Mouse (Mus musculus) midbrain, embryonic 11.5 days (tissue): Measurements from ENCODE around the gene Mtm1. TPM values are rescaled to one million over a fixed set of nuclear protein-coding genes. Genes with fewer than 3 reads are reported as not detected.

ENCODE experiments used
- ATAC-seq: fragments of 200-750 bp; cut with Nextera tagmentation; 2 replicates; pipeline ENCODE4 v1.8.0; 2017; ENCODE audit warnings: moderate TSS enrichment, moderate library complexity; ENCODE audit not compliant: low FRiP score
- DNase-seq: peaks from one replicate; pipeline ENCODE4 v3.0.0; 2015; ENCODE audit warnings: low spot score; ENCODE audit errors: missing footprints
- H3K27ac ChIP-seq: fragments of 300-500 bp; sonication (generic); 2 replicates; pipeline ENCODE4 v1.5.1; 2014; ENCODE audit warnings: low read depth, low read length
- H3K27me3 ChIP-seq: fragments of 300-500 bp; sonication (generic); 2 replicates; pipeline ENCODE4 v1.6.1; 2014; ENCODE audit warnings: mild to moderate bottlenecking, low read length, moderate library complexity, mixed read lengths; ENCODE audit not compliant: control insufficient read depth, insufficient read depth
- H3K36me3 ChIP-seq: fragments of 300-500 bp; sonication (generic); 2 replicates; pipeline ENCODE4 v1.6.1; 2014; ENCODE audit warnings: mild to moderate bottlenecking, low read length, moderate library complexity, mixed read lengths; ENCODE audit not compliant: control insufficient read depth, insufficient read depth
- H3K4me1 ChIP-seq: fragments of 300-500 bp; sonication (generic); 2 replicates; pipeline ENCODE4 v1.6.1; 2014; ENCODE audit warnings: low read length; ENCODE audit not compliant: control insufficient read depth, insufficient read depth
- H3K4me2 ChIP-seq: fragments of 300-500 bp; sonication (generic); 2 replicates; pipeline ENCODE4 v1.6.1; 2014; ENCODE audit warnings: mild to moderate bottlenecking, moderate library complexity
- H3K4me3 ChIP-seq: fragments of 300-500 bp; sonication (generic); 2 replicates; pipeline ENCODE4 v1.5.1; 2014; ENCODE audit warnings: low read depth, low read length
- H3K9ac ChIP-seq: fragments of 300-500 bp; sonication (generic); 2 replicates; pipeline ENCODE4 v1.6.1; 2014; ENCODE audit warnings: low read length
- H3K9me3 ChIP-seq: fragments of 300-500 bp; sonication (generic); 2 replicates; pipeline ENCODE4 v1.6.1; 2016; ENCODE audit warnings: low read length; ENCODE audit not compliant: control insufficient read depth
- WGBS: fragments of 180-500 bp; shearing (Covaris S2); extraction: QIAGEN DNeasy Blood & Tissue Kit; methylation state at CpG from one replicate; pipeline ENCODE4 v1.1.7; 2014; 5-methylcytosine and 5-hydroxymethylcytosine counted together
- polyA plus RNA-seq: library from polyadenylated mRNA; unstranded; fragments of >200 nt; fragmentation: Nextera tagmentation; extraction: Ambion mirVana; gene quantifications from 2 replicates; pipeline ENCODE4 v1.2.1, GENCODE M21; 2014

Mtm1 gene
- polyA plus RNA-seq, 1 experiment from 2014 or later = 4.4 TPM

DNA sequence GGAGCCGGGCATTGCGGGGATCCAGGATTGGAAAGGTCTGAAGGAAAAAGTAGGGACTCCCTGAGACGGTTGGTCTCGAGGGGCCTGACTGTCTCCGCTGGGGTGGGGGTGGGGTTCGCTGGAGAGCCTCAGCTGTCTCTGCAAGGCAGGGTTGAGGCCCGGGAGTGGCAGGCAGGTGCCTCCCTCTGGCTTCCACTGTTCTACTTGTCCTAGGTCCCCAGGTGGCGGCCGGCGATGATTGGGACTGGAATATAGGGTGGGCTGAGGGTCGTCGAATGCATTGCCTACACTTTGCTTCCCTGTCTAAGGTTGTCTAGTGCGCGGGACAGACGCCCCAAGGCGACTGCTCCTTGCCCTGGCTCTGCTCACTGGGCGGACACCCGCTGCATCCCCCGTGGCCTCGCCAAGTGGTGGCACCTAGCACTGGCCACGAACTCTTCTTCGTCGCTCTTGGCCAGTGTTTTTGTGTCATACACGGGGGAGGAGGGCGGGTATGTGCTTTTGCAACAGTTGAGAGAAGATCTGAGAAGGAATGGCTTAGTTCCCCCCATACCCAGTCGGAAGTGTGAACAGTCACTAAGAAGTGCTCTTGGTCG is 4.6 kb downstream of the Mtm1 start:
- peak overlapping the region; percentile 38 for H3K9ac ChIP-seq
- 21% methylated on average over 26 of the region's 27 CpGs for WGBS
- ATAC-seq (peak; percentile 89), DNase-seq (peak; percentile 86)
- H3K27ac ChIP-seq = no peak overlapping the region
- no peaks in the 10 kb centered on the region for H3K9me3 ChIP-seq
- no peaks in the 10 kb centered on the region for H3K4me1 ChIP-seq
- no peaks in the 10 kb centered on the region for H3K27me3 ChIP-seq
- H3K4me2 ChIP-seq = peak overlapping the region; percentile 53
- no peaks in the 10 kb centered on the region for H3K36me3 ChIP-seq
- peak overlapping the region; percentile 43 for H3K4me3 ChIP-seq

DNA sequence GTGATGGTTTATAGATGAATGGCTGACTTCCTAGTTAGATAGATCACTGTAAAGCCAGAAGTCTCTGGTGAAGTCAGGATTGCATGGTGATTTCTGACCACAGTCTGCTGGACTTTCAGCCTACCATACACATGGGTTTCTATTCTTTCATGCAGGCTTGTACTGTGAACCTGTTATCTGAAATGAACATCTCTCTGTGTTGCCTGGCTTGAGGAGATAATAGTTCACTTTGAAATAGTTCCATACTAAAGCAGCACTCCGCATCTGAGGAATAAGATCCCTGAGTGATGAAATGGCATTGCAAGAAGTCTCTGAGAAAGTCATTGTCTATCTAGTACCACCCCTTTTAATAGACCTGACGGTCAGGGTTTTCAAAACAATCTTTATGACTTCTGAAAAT is 6.3 kb downstream of the Mtm1 start:
- H3K9ac ChIP-seq = no peak overlapping the region
- no peaks in the 10 kb centered on the region for H3K27me3 ChIP-seq
- DNase-seq = no peak
- no peak overlapping the region for H3K4me2 ChIP-seq
- H3K27ac ChIP-seq = no peak overlapping the region
- no peak overlapping the region for H3K4me3 ChIP-seq
- H3K4me1 ChIP-seq = no peaks in the 10 kb centered on the region
- H3K9me3 ChIP-seq = no peaks in the 10 kb centered on the region
- ATAC-seq = no peak
- no peaks in the 10 kb centered on the region for H3K36me3 ChIP-seq
- WGBS = 84% methylated on average over 2 of the region's 2 CpGs

DNA sequence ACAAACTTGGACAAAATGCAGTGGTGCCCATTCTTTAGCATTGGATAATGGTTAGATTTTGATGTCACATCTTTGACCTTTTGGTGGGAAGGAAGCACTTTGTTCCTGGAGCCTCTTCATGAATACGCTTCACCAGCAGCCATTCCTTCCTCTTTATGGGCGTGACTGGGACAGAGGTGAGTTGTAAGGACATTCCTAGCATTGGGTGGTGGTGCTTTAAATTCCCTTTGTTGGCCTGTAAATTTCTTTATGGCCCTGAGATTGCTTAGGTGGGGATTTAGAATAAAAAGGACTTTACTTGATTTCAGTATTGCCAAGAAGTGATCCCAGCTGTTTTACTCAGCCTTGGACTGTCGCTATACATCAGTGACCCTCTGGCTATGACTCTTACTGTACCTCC is 8.3 kb downstream of the Mtm1 start:
- H3K27me3 ChIP-seq = no peaks in the 10 kb centered on the region
- H3K9ac ChIP-seq = no peak overlapping the region
- DNase-seq (no peak), ATAC-seq (no peak)
- 82% methylated on average over 3 of the region's 3 CpGs for WGBS
- H3K4me2 ChIP-seq = no peak overlapping the region
- H3K4me3 ChIP-seq = no peak overlapping the region
- no peak overlapping the region for H3K27ac ChIP-seq
- no peaks in the 10 kb centered on the region for H3K36me3 ChIP-seq
- H3K4me1 ChIP-seq = no peaks in the 10 kb centered on the region
- H3K9me3 ChIP-seq = no peaks in the 10 kb centered on the region

DNA sequence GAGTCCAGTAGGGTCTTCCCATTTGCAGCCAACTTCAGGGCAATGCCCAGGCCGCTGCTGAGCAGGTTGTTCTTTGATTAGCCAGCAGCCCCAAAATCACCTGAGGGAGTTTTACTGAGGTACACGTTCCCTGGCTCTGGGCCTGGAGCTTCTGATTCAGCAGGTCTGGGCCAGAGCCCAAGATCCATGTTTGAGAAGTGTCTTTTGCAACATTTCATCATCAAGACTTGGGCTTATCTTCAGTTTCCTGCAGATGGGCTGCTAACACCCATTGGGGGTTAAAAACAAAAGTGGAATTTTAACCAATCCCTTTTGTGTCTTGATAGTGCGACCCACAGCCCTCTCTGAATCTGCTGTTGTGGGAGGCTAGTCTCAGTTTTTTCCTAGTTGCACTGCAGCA is 10.3 kb downstream of the Mtm1 start:
- WGBS = 66% methylated on average over 3 of the region's 3 CpGs
- H3K4me3 ChIP-seq = no peak overlapping the region
- H3K36me3 ChIP-seq = no peaks in the 10 kb centered on the region
- H3K4me2 ChIP-seq = no peak overlapping the region
- H3K27me3 ChIP-seq = no peaks in the 10 kb centered on the region
- H3K9me3 ChIP-seq = no peaks in the 10 kb centered on the region
- no peak overlapping the region for H3K9ac ChIP-seq
- ATAC-seq (no peak), DNase-seq (no peak)
- no peaks in the 10 kb centered on the region for H3K4me1 ChIP-seq
- no peak overlapping the region for H3K27ac ChIP-seq

DNA sequence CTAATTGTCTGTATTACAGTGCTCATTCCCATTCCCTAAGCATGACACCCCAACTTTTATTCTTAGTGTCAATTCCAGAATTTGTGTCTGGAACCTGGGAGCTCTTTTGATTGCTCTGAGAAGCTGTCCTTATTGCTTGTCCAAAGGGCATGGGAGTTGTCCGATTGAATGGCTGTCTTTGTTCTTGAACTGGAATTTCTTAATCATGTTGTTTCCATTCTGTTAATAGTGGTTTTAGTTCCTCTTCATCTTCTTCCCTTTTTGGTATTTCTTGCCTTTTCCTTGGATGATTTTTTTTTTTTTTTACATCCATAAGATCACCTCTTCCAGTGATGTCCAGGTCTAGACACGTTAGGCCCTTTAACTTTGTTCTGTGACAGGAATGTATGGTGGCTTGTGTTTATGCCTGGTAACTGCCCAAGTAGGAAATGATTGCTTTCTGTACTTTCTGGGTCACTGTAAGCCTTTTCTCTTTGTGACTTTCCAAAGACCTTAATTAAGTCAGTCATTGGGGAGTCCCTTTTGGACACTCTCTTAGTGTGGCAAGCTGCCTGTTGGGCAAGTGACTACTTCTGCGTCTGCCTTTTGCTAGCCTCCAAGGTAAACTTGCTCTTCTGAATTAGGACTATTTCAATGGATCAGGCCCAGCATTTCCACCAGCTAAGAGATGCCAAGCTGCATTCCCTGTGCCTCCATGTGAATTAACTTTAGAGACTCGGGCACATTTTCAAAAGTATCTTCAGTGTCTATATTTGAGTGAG is 12.3 kb downstream of the Mtm1 start:
- H3K27ac ChIP-seq = no peak overlapping the region
- no peak overlapping the region for H3K4me3 ChIP-seq
- H3K4me1 ChIP-seq = no peaks in the 10 kb centered on the region
- ATAC-seq = no peak
- WGBS = 83% methylated on average over 4 of the region's 4 CpGs
- no peaks in the 10 kb centered on the region for H3K36me3 ChIP-seq
- H3K9me3 ChIP-seq = no peaks in the 10 kb centered on the region
- no peak overlapping the region for H3K9ac ChIP-seq
- no peak for DNase-seq
- no peaks in the 10 kb centered on the region for H3K27me3 ChIP-seq
- H3K4me2 ChIP-seq = no peak overlapping the region

DNA sequence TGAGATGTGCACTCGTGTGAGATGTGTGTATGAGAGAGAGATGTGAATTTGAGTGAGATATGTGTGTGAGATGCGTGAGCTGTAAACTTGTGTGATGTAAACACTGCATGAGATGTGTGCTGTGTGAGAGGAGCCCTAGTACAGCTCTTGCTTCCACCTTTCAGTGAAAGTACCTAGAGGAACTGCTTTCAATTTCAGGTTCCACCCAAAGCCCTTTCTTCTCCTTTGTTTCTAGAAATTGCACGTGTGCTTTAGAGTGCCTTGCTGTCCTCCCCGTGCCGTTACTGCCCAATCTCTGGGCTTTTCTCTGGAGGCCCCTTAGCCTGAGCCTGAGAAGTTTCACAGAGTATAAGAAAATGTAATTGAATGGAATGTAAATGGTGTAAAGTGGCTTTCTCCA is 16.3 kb downstream of the Mtm1 start:
- H3K27me3 ChIP-seq = no peaks in the 10 kb centered on the region
- DNase-seq (no peak), ATAC-seq (no peak)
- H3K9ac ChIP-seq = no peak overlapping the region
- H3K9me3 ChIP-seq = no peaks in the 10 kb centered on the region
- no peaks in the 10 kb centered on the region for H3K4me1 ChIP-seq
- H3K36me3 ChIP-seq = no peaks in the 10 kb centered on the region
- no peak overlapping the region for H3K27ac ChIP-seq
- WGBS = 87% methylated on average over 5 of the region's 5 CpGs
- no peak overlapping the region for H3K4me3 ChIP-seq
- no peak overlapping the region for H3K4me2 ChIP-seq

DNA sequence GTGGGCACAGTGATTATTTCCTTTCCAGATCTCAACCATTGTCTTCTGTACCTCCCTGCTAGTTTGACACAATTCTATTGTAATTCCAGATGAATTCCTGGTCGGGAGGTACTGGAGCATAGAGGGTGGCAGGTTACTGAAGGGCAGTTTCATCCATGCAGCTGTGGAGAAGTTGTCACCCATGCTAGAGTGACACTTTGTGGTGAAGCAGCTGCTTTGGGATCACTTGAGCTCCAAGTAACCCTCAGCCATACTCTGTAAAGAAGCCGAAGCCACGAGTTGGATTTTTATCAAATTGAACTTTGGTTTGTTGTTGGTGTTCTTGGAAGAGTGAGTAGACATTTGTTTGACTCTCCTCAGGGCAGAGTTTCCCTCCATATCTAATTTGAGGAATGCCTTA is 17.6 kb downstream of the Mtm1 start:
- H3K36me3 ChIP-seq = no peaks in the 10 kb centered on the region
- no peak overlapping the region for H3K9ac ChIP-seq
- DNase-seq (no peak), ATAC-seq (no peak)
- no peaks in the 10 kb centered on the region for H3K27me3 ChIP-seq
- no peaks in the 10 kb centered on the region for H3K4me1 ChIP-seq
- H3K9me3 ChIP-seq = no peaks in the 10 kb centered on the region
- H3K4me3 ChIP-seq = no peak overlapping the region
- 74% methylated on average over 3 of the region's 3 CpGs for WGBS
- no peak overlapping the region for H3K4me2 ChIP-seq
- no peak overlapping the region for H3K27ac ChIP-seq

DNA sequence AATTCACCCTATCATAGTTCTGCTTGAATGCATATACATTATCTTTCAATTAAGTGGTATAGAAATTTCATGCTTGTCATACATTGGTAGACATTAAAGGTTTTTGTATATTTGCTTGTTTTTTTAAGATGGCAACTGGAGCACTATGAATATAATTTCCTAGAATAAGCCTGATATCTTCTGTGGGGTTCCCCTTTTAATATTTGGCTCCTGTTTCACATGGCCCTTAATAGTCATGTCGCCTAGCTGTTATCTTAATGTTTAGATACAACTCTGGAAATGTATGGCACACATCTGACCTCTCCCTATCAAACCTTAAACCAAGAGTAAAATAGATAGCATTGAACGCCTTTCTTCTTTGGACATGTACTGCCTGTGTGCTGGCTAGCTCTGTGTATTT is 20.3 kb downstream of the Mtm1 start:
- no peaks in the 10 kb centered on the region for H3K9me3 ChIP-seq
- H3K4me1 ChIP-seq = no peaks in the 10 kb centered on the region
- H3K27ac ChIP-seq = no peak overlapping the region
- no peak for DNase-seq
- no peaks in the 10 kb centered on the region for H3K36me3 ChIP-seq
- H3K4me2 ChIP-seq = no peak overlapping the region
- 89% methylated on average over 2 of the region's 2 CpGs for WGBS
- H3K4me3 ChIP-seq = no peak overlapping the region
- H3K9ac ChIP-seq = no peak overlapping the region
- no peak for ATAC-seq
- no peaks in the 10 kb centered on the region for H3K27me3 ChIP-seq

DNA sequence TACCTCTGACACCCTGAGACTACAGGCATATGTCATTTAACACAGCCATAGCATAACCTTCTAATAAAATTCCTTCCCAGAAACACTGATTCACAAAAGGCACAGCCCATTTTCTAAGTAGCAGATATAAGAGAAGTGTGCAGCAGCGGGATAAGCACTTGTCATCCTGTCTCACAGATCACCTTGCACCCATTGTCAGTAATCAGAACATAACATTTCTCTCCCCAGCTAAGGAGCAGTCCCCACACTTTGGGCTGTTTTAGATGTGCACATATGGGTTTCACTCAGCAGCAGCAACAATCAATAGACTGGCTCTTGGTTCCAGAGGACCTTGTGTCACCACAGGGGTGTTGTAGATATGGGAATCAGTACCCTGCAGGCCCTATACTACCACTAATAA is 45.9 kb downstream of the Mtm1 start:
- no peaks in the 10 kb centered on the region for H3K9me3 ChIP-seq
- WGBS = 95% methylated on average over 1 of the region's 1 CpGs
- no peak overlapping the region for H3K4me2 ChIP-seq
- H3K36me3 ChIP-seq = no peaks in the 10 kb centered on the region
- H3K27ac ChIP-seq = no peak overlapping the region
- no peak overlapping the region for H3K4me3 ChIP-seq
- no peak overlapping the region for H3K9ac ChIP-seq
- ATAC-seq (no peak), DNase-seq (no peak)
- H3K4me1 ChIP-seq = no peaks in the 10 kb centered on the region
- H3K27me3 ChIP-seq = no peaks in the 10 kb centered on the region
